Mouse (Mus musculus) spleen, adult 2 months (tissue): ENCODE data around the gene Kdm5a. TPM values are rescaled to one million over a fixed set of nuclear protein-coding genes. Genes with fewer than 3 reads are reported as not detected.

Experiments
- DNase-seq, 2 experiments: peaks; one replicate each; pipeline versions ENCODE4 v3.0.0 to v3.0.0-alpha.2; 2012 to 2021; ENCODE audit warnings: low spot score in 2 of 2, low read depth in 1 of 2
- H3K27ac ChIP-seq: fragments of 200-500 bp; 2 replicates; pipeline ENCODE4 v1.5.1; 2012; ENCODE audit warnings: low read length, inconsistent platforms; ENCODE audit not compliant: insufficient read depth
- H3K27me3 ChIP-seq: fragments of 200-500 bp; 2 replicates; pipeline ENCODE4 v1.6.1; 2012; ENCODE audit warnings: mild to moderate bottlenecking, moderate library complexity, low read length, inconsistent platforms; ENCODE audit not compliant: control insufficient read depth, insufficient read depth
- H3K36me3 ChIP-seq: fragments of 200-500 bp; 2 replicates; pipeline ENCODE4 v1.6.1; 2012; ENCODE audit warnings: mild to moderate bottlenecking, low read length, inconsistent platforms; ENCODE audit not compliant: control insufficient read depth, insufficient read depth
- H3K4me1 ChIP-seq: fragments of 200-500 bp; 2 replicates; pipeline ENCODE4 v1.6.1; 2011; ENCODE audit warnings: inconsistent platforms; ENCODE audit not compliant: control insufficient read depth, insufficient read depth, insufficient read length
- H3K4me3 ChIP-seq: fragments of 200-500 bp; 2 replicates; pipeline ENCODE4 v1.5.1; 2011; ENCODE audit warnings: mild to moderate bottlenecking, inconsistent platforms; ENCODE audit not compliant: insufficient read depth, insufficient read length; ENCODE audit errors: extremely low read depth
- CTCF ChIP-seq: fragments of 200-500 bp; IDR thresholded peaks from 2 replicates; pipeline ENCODE4 v1.5.1; 2011; ENCODE audit warnings: mild to moderate bottlenecking, inconsistent platforms; ENCODE audit not compliant: insufficient read depth, insufficient read length, insufficient replicate concordance; ENCODE audit errors: extremely low read depth
- POLR2A ChIP-seq: fragments of 200-500 bp; IDR thresholded peaks from 2 replicates; pipeline ENCODE4 v1.6.1; 2011; ENCODE audit warnings: low read depth, low read length, inconsistent platforms
- WGBS: fragments of 180-500 bp; shearing (Covaris S2); methylation state at CpG from one replicate; pipeline ENCODE4 v1.1.7; 2018; 5-methylcytosine and 5-hydroxymethylcytosine counted together
- polyA plus RNA-seq: library from polyadenylated mRNA; depleted of rRNA; stranded (reverse); fragments of >200 nt; gene quantifications from 2 replicates; pipeline ENCODE4 v1.2.3, GENCODE M21; 2012; rRNA removed

Kdm5a gene
- polyA plus RNA-seq, result 3.6 and 4.2 TPM in 2 replicates

- Histone ChIP-seq H3K4me1 (peaks cover 5% of the 10 kb centered on the region; the same call in 1 of the 2 replicates), H3K36me3 (peaks cover 8% of the 10 kb centered on the region), H3K27ac (peak within 1 kb of the TSS; percentile 95), H3K27me3 (no peaks in the 10 kb centered on the region), H3K4me3 (peak within 1 kb of the TSS; percentile 67)
- DNase-seq, result peak; percentile 90 to 94
- WGBS, result under 1% methylated on average over 71 of the region's 71 CpGs
- TF ChIP-seq POLR2A, result peak; percentile 91
- no peak for TF ChIP-seq CTCF
These were observed at the start of gene Kdm5a, which contains the start of gene Ccdc77 for GRCm38 (mm10) chr6:120363688-120364522. Gene Kdm5a (plus strand): TSS chr6:120364124. Gene Ccdc77 (minus strand): TSS chr6:120364374.

- no peak overlapping the region for H3K27ac ChIP-seq
- no peak for DNase-seq
- no peak for TF ChIP-seq POLR2A
- TF ChIP-seq CTCF, result no peak
- no peaks in the 10 kb centered on the region for H3K27me3 ChIP-seq
- WGBS, result 87% methylated on average over 11 of the region's 11 CpGs
- H3K36me3 ChIP-seq, result no peaks in the 10 kb centered on the region
- no peak overlapping the region for H3K4me3 ChIP-seq
- H3K4me1 ChIP-seq, result no peaks in the 10 kb centered on the region
These were observed 45.5 kb upstream of the Kdm5a start for GRCm38 (mm10) chr6:120318303-120318940.

- no peaks in the 10 kb centered on the region for H3K4me1 ChIP-seq
- TF ChIP-seq POLR2A (no peak), CTCF (no peak)
- no peaks in the 10 kb centered on the region for H3K27me3 ChIP-seq
- 91% methylated on average over 9 of the region's 9 CpGs for WGBS
- H3K4me3 ChIP-seq, result no peak overlapping the region
- H3K27ac ChIP-seq, result no peak overlapping the region
- DNase-seq, result no peak
- H3K36me3 ChIP-seq, result no peaks in the 10 kb centered on the region
These were observed 44.8 kb upstream of the Kdm5a start for GRCm38 (mm10) chr6:120319129-120319528.

- TF ChIP-seq POLR2A, result no peak
- TF ChIP-seq CTCF, result no peak
- H3K27me3 ChIP-seq, result no peaks in the 10 kb centered on the region
- H3K27ac ChIP-seq, result no peak overlapping the region
- DNase-seq, result no peak
- H3K36me3 ChIP-seq, result no peaks in the 10 kb centered on the region
- WGBS, result 76% methylated on average over 2 of the region's 2 CpGs
- H3K4me1 ChIP-seq, result no peaks in the 10 kb centered on the region
- no peak overlapping the region for H3K4me3 ChIP-seq
These were observed 43.6 kb upstream of the Kdm5a start for GRCm38 (mm10) chr6:120320369-120320768.

- WGBS, result 50% methylated on average over 6 of the region's 6 CpGs
- peaks cover 3% of the 10 kb centered on the region for H3K36me3 ChIP-seq
These were observed 39.5 kb upstream of the Kdm5a start for GRCm38 (mm10) chr6:120324295-120324927.

GRCm38 (mm10) chr6:120332351-120332750 lies 31.6 kb upstream of the Kdm5a start:
- Histone ChIP-seq H3K27ac (no peak overlapping the region), H3K4me3 (no peak overlapping the region), H3K4me1 (no peaks in the 10 kb centered on the region), H3K36me3 (peaks cover 12% of the 10 kb centered on the region), H3K27me3 (no peaks in the 10 kb centered on the region)
- 79% methylated on average over 2 of the region's 2 CpGs for WGBS
- no peak for DNase-seq
- TF ChIP-seq CTCF (no peak), POLR2A (no peak)

More at GRCm38 (mm10) chr6:120324295-120324927, 39.5 kb upstream of the Kdm5a start:
- Histone ChIP-seq H3K27me3 (no peaks in the 10 kb centered on the region), H3K27ac (no peak overlapping the region), H3K4me3 (no peak overlapping the region), H3K4me1 (no peaks in the 10 kb centered on the region)
- TF ChIP-seq POLR2A, result no peak
- peak; percentile 52; the same call in 1 of the 2 replicates for TF ChIP-seq CTCF
- peak; percentile 40 to 53 for DNase-seq

- Histone ChIP-seq H3K27me3 (no peaks in the 10 kb centered on the region), H3K4me1 (no peaks in the 10 kb centered on the region), H3K27ac (no peak overlapping the region), H3K4me3 (no peak overlapping the region), H3K36me3 (peaks cover 15% of the 10 kb centered on the region)
- no peak for DNase-seq
- 62% methylated on average over 1 of the region's 1 CpGs for WGBS
- no peak for TF ChIP-seq POLR2A
- TF ChIP-seq CTCF, result no peak
These were observed 19.9 kb upstream of the Kdm5a start for GRCm38 (mm10) chr6:120343992-120344391.
